Mouse (Mus musculus) kidney, adult 2 months (tissue): ENCODE data around the gene Sh3glb2. TPM values are rescaled to one million over a fixed set of nuclear protein-coding genes. Genes with fewer than 3 reads are reported as not detected.

Experiments
- DNase-seq: peaks from one replicate; pipeline ENCODE4 v3.0.0; 2021
- H3K27ac ChIP-seq: fragments of 200-500 bp; 2 replicates; pipeline ENCODE4 v1.5.1; 2012; ENCODE audit warnings: low read depth, low read length, control low read depth, inconsistent platforms; ENCODE audit not compliant: insufficient read depth
- H3K27me3 ChIP-seq: fragments of 200-500 bp; replicated peaks from 2 replicates; pipeline ENCODE4 v1.6.1; 2012; ENCODE audit warnings: mild to moderate bottlenecking, moderate library complexity, low read length, inconsistent platforms; ENCODE audit not compliant: control insufficient read depth, insufficient read depth
- H3K36me3 ChIP-seq: fragments of 200-500 bp; 2 replicates; pipeline ENCODE4 v1.6.1; 2012; ENCODE audit warnings: mild to moderate bottlenecking, moderate library complexity, low read length, inconsistent platforms; ENCODE audit not compliant: control insufficient read depth, insufficient read depth
- H3K4me1 ChIP-seq: fragments of 200-500 bp; 2 replicates; pipeline ENCODE4 v1.6.1; 2011; ENCODE audit warnings: low read length; ENCODE audit not compliant: control insufficient read depth, insufficient read depth
- H3K4me3 ChIP-seq: fragments of 200-500 bp; 2 replicates; pipeline ENCODE4 v1.5.1; 2011; ENCODE audit warnings: mild to moderate bottlenecking, low read depth, low read length, control low read depth; ENCODE audit not compliant: insufficient read depth
- CTCF ChIP-seq: fragments of 200-500 bp; conservative IDR thresholded peaks from 2 replicates; pipeline ENCODE4 v1.5.1; 2011; ENCODE audit warnings: low read depth, mild to moderate bottlenecking, control low read depth, low read length, moderate library complexity, mixed read lengths; ENCODE audit not compliant: insufficient read depth, insufficient read length
- POLR2A ChIP-seq: fragments of 200-500 bp; IDR thresholded peaks from one replicate; pipeline ENCODE4 v1.6.1; 2011; ENCODE audit warnings: low read depth, low read length, control low read depth
- WGBS: fragments of 180-500 bp; shearing (Covaris S2); methylation state at CpG from one replicate; pipeline ENCODE4 v1.1.7; 2018; 5-methylcytosine and 5-hydroxymethylcytosine counted together
- polyA plus RNA-seq: library from polyadenylated mRNA; depleted of rRNA; stranded (reverse); fragments of >200 nt; gene quantifications from 2 replicates; pipeline ENCODE4 v1.2.3, GENCODE M21; 2012

Sh3glb2 gene
- polyA plus RNA-seq, 1 experiment: 84.6 TPM

DNA sequence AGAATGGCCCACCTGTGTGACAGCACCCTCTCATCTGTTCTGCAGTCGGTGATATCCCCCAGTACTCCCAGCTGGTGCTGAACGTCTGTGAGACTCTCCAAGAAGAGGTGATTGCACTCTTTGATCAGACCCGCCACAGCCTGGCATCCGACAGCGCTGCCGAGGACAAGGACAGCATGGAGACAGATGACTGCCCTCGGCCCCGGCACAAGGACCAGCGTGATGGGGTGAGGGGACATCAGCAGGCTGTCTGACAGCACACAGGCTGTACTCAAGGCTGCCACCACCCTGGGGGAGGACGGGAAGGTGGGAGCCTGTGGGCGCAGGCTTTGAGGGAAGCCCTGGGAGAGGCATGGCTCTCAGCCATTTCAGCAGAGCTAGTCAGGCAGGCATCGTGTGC is 22.0 kb downstream of the Sh3glb2 start:
- H3K27ac ChIP-seq: no peak overlapping the region
- DNase-seq: no peak
- TF ChIP-seq POLR2A (no peak), CTCF (no peak)
- 86% methylated on average over 12 of the region's 12 CpGs for WGBS
- no peak overlapping the region for H3K4me3 ChIP-seq
- H3K36me3 ChIP-seq: peaks cover 2% of the 10 kb centered on the region; the same call in 1 of the 2 replicates
- no peaks in the 10 kb centered on the region for H3K4me1 ChIP-seq
- H3K27me3 ChIP-seq: no peaks in the 10 kb centered on the region

DNA sequence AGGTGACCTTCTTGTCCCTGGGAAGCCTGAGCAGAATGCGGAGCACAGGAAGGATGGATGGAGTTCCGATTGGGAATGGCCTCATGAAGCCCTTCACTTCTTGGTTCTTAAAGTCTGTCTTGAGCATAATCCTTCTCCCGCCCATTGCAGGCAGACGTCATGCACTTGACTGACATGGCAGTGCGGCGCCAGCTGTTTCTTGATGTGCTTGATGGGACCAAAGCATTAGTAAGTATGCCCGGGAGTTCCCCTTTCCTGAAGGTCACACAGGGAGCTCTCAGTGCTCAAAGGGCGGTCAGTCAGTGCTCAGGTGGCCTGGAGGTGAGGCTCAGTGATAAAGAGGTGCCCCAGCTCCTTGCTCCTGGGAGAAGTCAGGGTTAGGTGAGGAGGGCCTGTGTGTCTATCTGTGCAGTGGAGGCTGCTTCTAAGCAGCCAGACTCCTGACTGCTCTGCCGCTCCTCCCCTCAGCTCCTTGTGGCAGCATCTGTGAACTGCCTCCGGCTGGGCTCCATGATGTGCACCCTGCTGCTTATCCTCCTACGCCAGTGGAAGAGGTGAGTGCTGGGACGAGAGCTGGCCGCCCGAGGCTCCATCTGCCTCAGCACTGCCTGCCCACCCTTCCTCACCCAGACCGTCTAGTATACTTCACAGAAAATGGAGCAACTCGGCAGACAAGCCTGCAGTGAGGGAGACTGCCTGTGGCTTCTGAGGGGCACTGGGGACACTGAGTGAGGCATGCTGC is 22.8 kb downstream of the Sh3glb2 start:
- H3K27ac ChIP-seq: no peak overlapping the region
- 88% methylated on average over 16 of the region's 16 CpGs for WGBS
- H3K27me3 ChIP-seq: no peaks in the 10 kb centered on the region
- no peaks in the 10 kb centered on the region for H3K4me1 ChIP-seq
- no peak for TF ChIP-seq CTCF
- no peak for TF ChIP-seq POLR2A
- H3K36me3 ChIP-seq: peaks cover 2% of the 10 kb centered on the region; the same call in 1 of the 2 replicates
- no peak overlapping the region for H3K4me3 ChIP-seq
- DNase-seq: no peak

DNA sequence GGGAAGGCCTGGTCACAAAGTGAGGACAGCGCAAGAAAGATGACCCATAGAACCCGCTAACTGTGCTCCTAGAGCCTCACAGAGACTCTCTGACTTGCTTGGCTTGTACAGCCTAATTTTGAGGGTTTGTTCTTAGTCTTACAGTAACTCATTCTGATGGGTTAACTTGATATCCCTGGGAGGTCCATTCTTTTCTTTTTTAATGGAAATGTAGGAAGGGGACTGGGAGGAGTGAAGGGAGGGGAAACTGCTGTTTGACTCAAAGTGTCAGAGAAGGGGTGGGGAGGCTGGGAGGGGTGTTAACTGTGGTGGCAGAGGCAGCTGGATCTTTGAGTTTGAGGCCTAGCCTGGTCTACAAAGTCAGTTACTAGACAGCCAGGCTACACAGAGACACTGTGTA is 23.8 kb downstream of the Sh3glb2 start:
- 92% methylated on average over 2 of the region's 2 CpGs for WGBS
- peaks cover 2% of the 10 kb centered on the region; the same call in 1 of the 2 replicates for H3K36me3 ChIP-seq

DNA sequence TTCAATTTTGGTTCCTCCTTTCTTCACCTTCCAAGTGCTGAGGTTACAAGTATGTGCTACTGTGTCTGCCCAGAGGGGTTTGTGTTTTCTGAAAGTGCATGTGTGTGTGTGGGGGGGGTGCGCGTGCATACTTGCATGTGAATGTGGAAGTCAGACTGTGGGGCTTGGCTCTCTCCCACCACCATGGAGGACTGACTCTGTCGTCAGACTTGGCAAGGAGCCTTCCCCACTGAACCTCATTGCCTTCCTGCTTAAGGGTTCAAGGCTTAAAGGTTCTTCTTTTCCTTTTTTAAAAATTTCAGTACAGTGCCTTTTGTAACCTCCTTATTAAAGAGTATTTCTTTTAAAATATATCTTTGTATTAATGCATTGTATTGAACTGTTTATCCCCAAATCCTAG is 30.3 kb downstream of the Sh3glb2 start:
- no peak overlapping the region for H3K27ac ChIP-seq
- H3K36me3 ChIP-seq: peaks cover 2% of the 10 kb centered on the region; the same call in 1 of the 2 replicates
- no peak overlapping the region for H3K4me3 ChIP-seq
- H3K4me1 ChIP-seq: no peaks in the 10 kb centered on the region
- TF ChIP-seq POLR2A: no peak
- TF ChIP-seq CTCF: no peak
- no peak for DNase-seq
- 87% methylated on average over 3 of the region's 3 CpGs for WGBS
- H3K27me3 ChIP-seq: no peaks in the 10 kb centered on the region

More for the DNA sequence above, 23.8 kb downstream of the Sh3glb2 start:
- TF ChIP-seq CTCF (no peak), POLR2A (no peak)
- Histone ChIP-seq H3K27ac (no peak overlapping the region), H3K4me3 (no peak overlapping the region), H3K27me3 (no peaks in the 10 kb centered on the region), H3K4me1 (no peaks in the 10 kb centered on the region)
- no peak for DNase-seq

DNA sequence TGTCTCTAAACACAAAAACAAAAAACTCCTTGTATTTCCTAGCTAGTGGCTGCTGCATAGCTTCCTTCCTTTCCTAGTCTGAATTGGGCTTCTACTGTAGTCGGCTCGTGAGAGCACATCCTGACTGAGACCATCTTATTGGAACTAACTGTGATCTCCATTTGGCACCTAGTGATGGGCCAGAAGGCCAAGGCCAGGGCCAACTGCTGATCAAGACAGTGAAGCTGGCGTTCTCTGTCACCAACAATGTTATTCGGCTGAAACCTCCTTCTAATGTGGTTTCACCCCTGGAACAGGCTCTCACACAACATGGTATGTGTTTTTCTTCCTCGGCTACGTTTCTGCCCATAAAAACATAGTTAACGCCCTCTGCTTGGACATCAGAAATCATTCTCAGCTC is 31.9 kb downstream of the Sh3glb2 start:
- DNase-seq: no peak
- WGBS: 86% methylated on average over 7 of the region's 7 CpGs
- Histone ChIP-seq H3K4me1 (no peaks in the 10 kb centered on the region), H3K36me3 (0 out of 2 replicates have a peak, but pooled peaks cover 2% of the 10 kb centered on the region), H3K27ac (no peak overlapping the region), H3K27me3 (no peaks in the 10 kb centered on the region), H3K4me3 (no peak overlapping the region)
- TF ChIP-seq POLR2A: no peak
- TF ChIP-seq CTCF: no peak

DNA sequence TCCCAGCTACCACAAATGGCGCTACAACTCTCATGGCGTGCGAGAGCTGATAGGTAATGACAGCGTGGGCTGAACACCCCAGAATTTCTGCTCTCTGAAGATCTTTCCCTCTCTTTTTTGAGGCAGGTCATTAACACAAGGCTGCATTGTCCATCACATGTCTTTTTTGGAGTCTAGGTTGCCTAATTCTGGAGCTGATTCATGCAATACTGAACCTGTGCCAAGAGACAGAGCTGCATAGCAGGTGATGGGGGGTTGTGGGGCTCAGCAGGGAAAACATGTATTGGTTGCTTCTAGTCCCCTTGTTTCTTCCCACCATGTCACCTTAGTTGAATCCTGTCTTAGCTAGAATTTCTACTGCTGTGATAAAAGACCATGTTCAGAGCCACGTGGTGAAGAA is 33.8 kb downstream of the Sh3glb2 start:
- 0 out of 2 replicates have a peak, but pooled peaks cover 2% of the 10 kb centered on the region for H3K36me3 ChIP-seq
- no peak for TF ChIP-seq CTCF
- no peak for TF ChIP-seq POLR2A
- DNase-seq: no peak

DNA sequence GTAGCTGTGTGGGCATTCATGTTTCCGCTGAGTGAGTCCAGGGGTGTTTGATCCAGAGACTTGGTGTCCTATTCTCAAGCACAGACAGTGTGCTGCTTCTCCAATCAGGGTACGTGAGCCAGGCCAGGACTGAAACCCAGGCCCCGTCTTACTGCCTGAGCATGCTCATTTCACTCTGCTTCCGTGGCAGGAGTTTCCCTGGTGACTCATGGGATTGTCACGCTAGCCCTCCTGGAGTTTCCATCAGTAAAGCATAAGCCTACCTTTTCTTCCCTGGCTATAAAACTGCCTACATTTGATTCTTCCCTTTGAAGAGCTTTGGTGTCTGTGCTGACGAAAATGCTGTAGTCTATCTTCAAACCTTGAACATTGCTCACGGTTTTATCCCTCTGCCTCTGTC is 36.0 kb downstream of the Sh3glb2 start:
- H3K4me1 ChIP-seq: no peaks in the 10 kb centered on the region
- H3K4me3 ChIP-seq: no peak overlapping the region
- peaks cover 2% of the 10 kb centered on the region; the same call in 1 of the 2 replicates for H3K36me3 ChIP-seq
- TF ChIP-seq CTCF (no peak), POLR2A (no peak)
- H3K27ac ChIP-seq: no peak overlapping the region
- 89% methylated on average over 7 of the region's 7 CpGs for WGBS
- DNase-seq: no peak
- H3K27me3 ChIP-seq: no peaks in the 10 kb centered on the region

More for the DNA sequence above, 33.8 kb downstream of the Sh3glb2 start:
- 95% methylated on average over 5 of the region's 5 CpGs for WGBS
- H3K27ac ChIP-seq: no peak overlapping the region
- no peaks in the 10 kb centered on the region for H3K27me3 ChIP-seq
- H3K4me3 ChIP-seq: no peak overlapping the region
- H3K4me1 ChIP-seq: no peaks in the 10 kb centered on the region

DNA sequence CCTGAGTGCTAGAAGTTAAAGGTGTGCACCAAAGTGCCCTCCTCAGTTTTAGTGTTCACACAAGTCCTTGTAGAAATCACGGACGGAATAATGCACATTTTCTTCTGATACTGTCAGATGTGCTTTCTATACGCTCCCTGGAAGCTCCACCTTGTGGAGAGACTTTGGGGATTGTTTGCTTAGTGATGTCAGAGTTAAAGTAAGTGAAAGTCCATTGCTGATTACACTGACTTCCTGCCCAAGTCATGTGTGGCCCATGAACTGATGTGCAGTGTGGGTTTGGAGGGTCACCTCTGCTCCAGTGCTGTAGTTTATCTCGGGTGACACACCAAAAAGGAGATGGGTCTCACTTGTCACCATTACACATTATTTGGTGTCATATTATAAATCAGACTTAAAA is 39.9 kb downstream of the Sh3glb2 start:
- TF ChIP-seq POLR2A (no peak), CTCF (no peak)
- no peak overlapping the region for H3K4me3 ChIP-seq
- H3K27ac ChIP-seq: no peak overlapping the region
- H3K4me1 ChIP-seq: no peaks in the 10 kb centered on the region
- DNase-seq: no peak
- WGBS: 88% methylated on average over 4 of the region's 4 CpGs
- no peaks in the 10 kb centered on the region for H3K27me3 ChIP-seq
- peaks cover 3% of the 10 kb centered on the region for H3K36me3 ChIP-seq
